Mouse (Mus musculus): ENCODE measurements around the gene Auts2.

Auts2 gene

DNA sequence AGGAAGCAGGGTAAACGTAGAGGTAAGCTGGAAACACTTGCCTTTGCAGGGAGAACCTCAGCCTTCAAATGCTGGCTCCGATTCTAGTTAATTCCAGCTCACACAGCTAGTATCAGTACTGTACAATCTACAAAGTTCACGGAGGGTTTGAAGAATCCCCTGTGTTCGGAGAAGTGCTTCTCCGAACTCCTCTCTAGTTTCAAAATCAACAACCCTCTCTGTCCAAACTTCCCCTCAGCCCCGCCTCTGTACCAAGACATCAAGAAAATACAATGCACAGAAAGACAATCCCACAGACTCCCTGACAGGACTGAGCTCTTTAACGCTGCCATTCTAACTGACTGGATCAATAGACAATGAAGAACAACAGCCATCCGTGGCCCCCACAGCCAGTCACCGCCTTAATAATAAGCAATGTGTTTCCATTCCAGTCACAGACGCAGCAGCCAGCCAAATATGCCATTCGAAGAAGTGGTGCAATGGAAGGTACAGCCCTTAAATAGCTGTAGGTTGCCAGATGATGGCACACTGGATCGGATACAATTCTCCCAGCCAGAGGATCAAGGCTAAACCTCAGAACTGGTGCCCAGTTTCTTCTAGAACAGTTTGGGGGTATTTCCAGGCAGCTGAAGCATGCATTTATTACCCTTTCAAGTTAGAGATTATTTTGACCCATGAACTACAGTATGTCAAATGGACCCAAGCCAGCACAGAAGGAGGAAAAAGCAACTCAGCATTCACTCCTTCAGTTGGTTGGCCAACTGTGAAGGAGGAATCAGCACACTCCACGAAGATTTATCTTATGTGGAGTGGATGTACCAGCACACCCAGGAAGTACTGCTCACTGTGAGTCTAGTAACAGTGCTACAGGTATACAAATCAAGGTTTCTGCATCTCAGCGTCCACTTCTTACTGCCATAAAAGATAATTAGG lies 151.0 kb downstream of the Auts2 start:
- in situ Hi-C loops (cut with MseI, MboI) = no loop called here

DNA sequence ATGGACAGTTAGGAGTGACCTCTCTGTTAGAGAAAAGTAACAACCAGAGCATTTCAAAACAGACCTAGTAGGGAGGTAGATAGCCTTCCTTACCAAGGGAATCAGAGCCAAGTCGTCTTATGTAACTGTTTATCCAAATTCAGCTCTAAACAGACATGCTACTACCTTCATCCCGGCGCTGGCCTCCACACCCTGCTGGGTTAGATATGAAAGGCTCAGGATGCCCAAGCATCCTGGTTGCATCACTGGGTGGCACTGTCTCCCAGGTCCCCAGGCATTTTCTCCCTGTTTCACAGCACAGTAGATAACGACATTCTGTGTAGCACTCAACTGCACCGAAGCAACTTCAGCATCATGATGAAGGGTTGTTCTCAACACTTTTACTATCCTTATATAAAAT lies 154.4 kb downstream of the Auts2 start:
- in situ Hi-C loops (cut with MseI, MboI) = no loop called here

DNA sequence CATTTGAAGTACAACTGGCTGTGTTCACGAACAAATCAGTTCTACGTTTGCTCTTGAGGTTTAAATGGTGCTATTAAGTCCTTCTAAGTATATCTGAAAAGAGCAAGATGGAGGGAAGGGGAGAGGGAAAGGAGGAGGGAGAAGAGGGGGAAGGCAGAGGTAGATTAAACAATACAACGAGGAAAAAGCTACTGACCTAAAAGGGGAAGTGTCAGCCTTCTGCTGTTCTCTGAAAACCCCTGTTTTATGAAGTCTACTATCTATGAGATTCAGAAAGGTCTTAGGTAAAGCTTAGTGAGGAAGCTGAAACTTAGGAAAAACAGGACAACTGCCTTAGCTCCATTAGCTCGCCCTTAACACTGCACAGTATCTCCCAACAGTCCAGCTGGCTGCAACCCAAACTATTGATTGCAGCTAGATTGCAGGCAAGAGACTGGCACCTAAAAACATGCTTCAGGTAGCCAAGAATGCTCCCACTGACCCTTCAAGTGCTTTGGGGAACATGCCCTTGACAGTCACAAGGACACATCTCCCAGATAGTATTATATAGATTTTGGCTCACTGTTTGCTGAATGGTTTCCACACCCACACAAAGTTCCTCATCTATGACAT lies 157.8 kb downstream of the Auts2 start:
- in situ Hi-C loops (cut with MseI, MboI) = no loop called here

GRCm38 (mm10) chr5:132380261-132380660 lies 162.9 kb downstream of the Auts2 start:
- in situ Hi-C loops (cut with MseI, MboI) = no loop called here

DNA sequence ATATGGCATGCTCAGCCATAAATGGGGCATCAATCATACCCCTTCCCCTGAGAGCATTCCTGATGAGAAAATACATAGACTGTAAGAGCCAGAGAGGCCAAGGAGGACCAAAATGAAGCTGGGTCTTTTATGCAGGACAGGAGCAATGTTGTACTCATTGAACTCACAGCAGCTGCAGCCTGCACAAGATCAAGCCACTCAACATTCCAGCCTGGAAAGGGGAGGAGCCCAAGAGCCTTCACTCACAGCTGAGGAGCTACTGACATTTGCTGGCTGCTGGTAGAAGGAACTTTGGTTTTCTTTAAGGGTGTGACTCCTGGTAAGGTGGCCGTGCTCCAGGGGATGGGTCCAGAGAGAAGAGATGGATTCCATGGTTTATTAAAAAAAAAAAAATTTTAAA lies 164.2 kb downstream of the Auts2 start:
- in situ Hi-C loops (cut with MseI, MboI) = no loop called here

GRCm38 (mm10) chr5:132375130-132375529 lies 168.0 kb downstream of the Auts2 start:
- in situ Hi-C loops (cut with MseI, MboI) = no loop called here

GRCm38 (mm10) chr5:132373471-132374075 lies 169.6 kb downstream of the Auts2 start:
- in situ Hi-C loops (cut with MseI, MboI) = no loop called here

DNA sequence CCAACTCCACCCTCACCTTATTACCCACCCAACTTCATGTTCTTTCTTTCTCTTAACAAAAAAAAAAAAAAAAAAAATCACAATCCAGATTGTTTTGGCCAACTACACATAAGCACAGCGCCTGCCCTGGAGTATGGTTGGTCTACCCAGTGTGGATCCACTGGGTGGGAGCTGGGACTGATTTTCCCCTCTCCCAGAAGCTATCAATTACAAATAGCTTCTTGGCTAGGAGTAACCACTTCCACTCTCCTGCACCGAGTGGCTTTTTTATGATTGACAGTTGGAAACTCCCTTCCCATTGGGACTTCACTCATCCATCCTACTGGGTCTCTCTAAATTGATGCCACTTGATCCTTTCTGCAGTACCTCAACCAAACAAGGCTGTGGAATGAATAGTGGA lies 170.5 kb downstream of the Auts2 start:
- in situ Hi-C loops (cut with MseI, MboI) = no loop called here

GRCm38 (mm10) chr5:132368678-132369088 lies 174.5 kb downstream of the Auts2 start:
- in situ Hi-C loops (cut with MseI, MboI) = no loop called here

GRCm38 (mm10) chr5:132361276-132361675 lies 181.9 kb downstream of the Auts2 start:
- in situ Hi-C loops (cut with MseI, MboI) = no loop called here

DNA sequence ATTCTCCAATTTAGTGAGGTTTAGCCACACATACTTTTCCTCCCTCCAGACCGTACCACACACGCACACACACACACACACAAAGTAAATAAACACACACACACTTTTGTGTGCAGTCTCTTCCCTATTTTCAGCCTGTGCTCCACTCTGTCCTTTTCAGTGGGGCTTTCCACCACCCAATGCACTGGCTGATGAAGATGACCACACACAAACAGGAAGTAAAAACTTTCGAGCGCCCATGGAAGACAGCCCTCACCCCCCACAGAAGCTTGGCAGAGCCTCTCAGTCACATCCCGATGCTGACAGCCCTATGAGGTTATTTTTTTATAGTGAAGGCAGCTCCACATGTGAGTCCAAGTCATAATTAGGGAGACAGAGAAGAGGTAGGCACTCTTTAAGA lies 185.4 kb downstream of the Auts2 start:
- in situ Hi-C loops (cut with MseI, MboI) = no loop called here

DNA sequence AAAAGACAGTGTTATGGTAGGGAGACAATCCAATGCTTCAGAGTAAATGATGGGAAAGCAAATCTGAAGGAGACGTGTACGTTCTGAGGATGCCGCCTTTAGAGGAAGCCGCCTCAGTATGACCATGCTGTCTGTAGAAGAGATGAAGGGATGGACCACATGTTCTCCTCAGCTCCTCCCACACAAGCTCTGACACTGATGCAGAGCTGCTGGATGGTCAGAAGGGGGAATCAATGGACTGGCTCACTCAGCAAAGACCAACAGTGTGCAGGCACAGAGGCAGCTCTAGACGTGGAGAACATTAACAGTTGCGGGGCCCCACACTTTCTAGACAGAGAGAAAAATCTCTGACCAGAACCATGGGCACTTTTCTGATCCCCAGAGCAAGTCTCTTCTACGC lies 187.2 kb downstream of the Auts2 start:
- in situ Hi-C loops (cut with MseI, MboI) = no loop called here

GRCm38 (mm10) chr5:132352437-132352836 lies 190.7 kb downstream of the Auts2 start:
- in situ Hi-C loops (cut with MseI, MboI) = no loop called here

- in situ Hi-C loops (cut with MseI, MboI) = no loop called here
Observed at GRCm38 (mm10) chr5:132351139-132351538, 192.0 kb downstream of the Auts2 start.

- in situ Hi-C loops (cut with MseI, MboI) = no loop called here
Observed at GRCm38 (mm10) chr5:132341315-132341714, 201.8 kb downstream of the Auts2 start.

DNA sequence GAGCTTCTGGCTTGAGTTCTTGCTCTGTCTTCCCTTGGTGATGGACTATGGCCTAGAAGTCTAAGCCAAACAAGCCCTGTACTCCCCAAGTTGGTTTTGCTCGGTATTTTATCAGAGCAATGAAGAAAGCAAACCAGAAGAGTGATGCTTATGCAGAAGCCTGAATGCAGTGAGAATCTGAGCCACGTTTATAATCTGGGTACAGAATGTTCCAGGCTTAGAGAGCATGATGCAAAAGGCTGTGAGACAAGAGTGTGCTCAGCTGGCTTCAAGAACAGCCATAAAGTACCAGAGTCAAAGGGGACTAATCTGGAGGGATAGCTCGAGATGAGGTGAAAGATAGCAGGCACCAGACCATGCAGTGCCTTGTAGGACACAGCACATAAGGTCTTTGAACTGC lies 205.5 kb downstream of the Auts2 start:
- in situ Hi-C loops (cut with MseI, MboI) = no loop called here

- in situ Hi-C loops (cut with MseI, MboI) = no loop called here
Observed at GRCm38 (mm10) chr5:132335719-132336118, 207.4 kb downstream of the Auts2 start.

DNA sequence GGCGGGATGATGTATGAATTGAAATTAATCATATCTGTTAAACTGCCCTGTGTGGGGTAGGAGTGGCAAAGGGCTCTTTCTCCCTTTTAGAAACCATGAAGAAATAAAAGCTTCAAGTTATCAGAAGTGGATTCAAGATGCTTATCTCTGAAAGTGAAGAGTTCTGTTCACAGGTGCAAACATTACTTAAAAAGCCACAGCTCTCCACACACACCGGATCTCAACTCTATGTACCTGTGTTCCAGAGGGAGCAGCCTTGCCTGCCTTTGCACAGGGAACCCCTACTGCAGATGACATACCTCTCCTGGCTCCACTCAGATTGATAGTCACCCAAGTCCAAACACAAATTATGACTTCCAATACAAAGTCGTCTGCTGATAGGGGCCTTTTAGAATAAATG lies 208.3 kb downstream of the Auts2 start:
- in situ Hi-C loops (cut with MseI, MboI) = no loop called here

DNA sequence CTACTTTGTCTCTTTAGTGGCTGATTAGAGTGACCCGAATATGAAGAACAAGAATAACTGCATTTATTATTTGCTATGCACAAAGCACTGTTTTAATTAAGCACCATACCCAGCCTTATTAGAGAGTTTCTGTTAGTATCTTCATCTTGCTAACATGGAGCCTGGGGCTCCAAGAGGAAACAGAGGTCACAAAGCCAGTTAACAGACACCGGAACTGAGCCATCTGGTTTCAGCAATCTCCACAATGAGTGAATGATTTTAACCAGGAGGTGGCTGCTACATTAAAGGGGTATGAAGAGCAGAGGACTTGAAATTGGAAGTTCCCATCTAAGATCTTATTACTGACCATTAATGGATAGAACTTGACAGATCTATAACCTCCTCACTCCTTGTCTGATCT lies 209.4 kb downstream of the Auts2 start:
- in situ Hi-C loops (cut with MseI, MboI) = no loop called here

DNA sequence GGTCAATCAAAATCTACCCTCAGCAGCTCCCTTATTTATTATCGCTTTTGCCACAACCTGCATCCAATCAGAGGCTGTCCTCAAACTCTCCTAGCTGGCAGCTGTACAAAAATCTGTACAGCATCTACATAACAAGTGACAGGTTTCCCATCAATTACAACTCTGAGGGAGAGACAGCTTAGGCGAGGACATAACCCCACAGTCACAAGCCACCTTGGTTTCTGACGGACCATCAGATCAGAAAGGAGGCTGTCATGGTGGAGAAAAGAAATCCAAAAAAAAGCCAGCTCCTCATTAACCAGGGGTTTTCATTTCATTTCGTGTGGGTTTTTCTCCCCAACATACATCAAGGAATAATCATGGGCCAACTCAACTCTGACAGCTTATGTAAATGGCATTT lies 210.6 kb downstream of the Auts2 start:
- in situ Hi-C loops (cut with MseI, MboI) = no loop called here

GRCm38 (mm10) chr5:132329171-132329936 lies 213.8 kb downstream of the Auts2 start:
- in situ Hi-C loops (cut with MseI, MboI) = no loop called here
